Mouse (Mus musculus): ENCODE measurements at regions not wholly inside any gene's neighbourhood (a gene's known extent, or its start where the extent isn't known, plus 50 kb on each side); places are given as distances from the start of the nearest gene placed in this dataset.

DNA sequence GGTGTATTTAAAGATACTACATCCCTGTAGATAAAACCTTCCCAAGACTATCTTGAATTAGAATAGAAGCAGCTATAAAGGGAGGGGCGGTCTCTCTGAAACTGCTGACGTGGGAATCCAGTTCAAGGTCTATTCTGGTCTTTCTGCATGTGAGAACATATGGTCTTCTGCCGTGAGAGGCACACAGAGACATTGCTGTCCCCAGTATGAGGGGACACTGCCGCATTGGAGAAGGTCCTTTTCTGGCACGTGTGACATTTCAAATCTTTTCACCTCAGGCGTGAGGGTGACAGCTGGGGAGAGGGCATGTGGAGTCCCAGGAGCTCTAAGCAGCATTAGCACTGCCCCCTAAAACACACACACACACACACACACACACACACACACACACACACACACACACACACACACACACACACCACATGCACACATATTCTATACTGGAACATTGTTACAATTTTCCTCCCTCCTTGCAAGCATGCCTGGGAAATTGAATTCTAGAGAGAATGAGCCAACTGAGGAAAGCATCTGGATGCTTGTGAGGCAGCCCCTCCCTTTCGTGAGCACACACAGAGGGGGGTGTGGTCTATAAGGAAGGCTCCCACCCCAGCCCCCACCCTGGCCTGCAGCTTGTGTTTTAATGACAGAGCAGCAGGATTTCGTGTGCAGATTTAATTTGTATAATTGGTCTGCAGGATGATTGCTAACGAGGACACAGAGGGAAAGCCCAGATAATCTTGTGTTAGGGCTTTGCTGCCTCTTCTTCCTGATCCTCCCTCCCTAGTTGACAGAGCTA is 174.5 kb upstream of the Fat4 start:
- TF ChIP-seq CTCF (IDR thresholded peaks at IDR 0.05; ENCODE audit: low read depth, low read length) (no peak), POLR2A (IDR thresholded peaks at IDR 0.05; ENCODE audit: extremely low read depth, insufficient read depth, low read length) (no peak)

Data from liver, adult 2 months (tissue).